Mouse (Mus musculus): ENCODE data around the gene Helz.

GRCm38 (mm10) chr11:107682694-107683355 lies 135.1 kb downstream of the Helz start:
- TF ChIP-seq CTCF (IDR thresholded peaks at IDR 0.05; ENCODE audit: borderline replicate concordance, insufficient read depth, low read depth, low read length) (no peak), POLR2A (IDR thresholded peaks at IDR 0.05; ENCODE audit: borderline replicate concordance, insufficient read depth, low read length) (no peak)

All from cerebellum, adult 2 months (tissue).